Mouse (Mus musculus) limb, embryonic 10.5 days (tissue): Measurements from ENCODE around the gene Ankrd66. TPM values are rescaled to one million over a fixed set of nuclear protein-coding genes. Genes with fewer than 3 reads are reported as not detected.
"Not testable (repeated sequence)": the region's sequence is repeated elsewhere in the genome, so short reads cannot be mapped to it uniquely, and the experiment has no call there.

Experiments used
- DNase-seq: peaks from one replicate; pipeline ENCODE4 v3.0.0-alpha.2; 2017; ENCODE audit warnings: low spot score
- H3K27ac ChIP-seq: fragments of 300-500 bp; sonication (generic); 2 replicates; pipeline ENCODE4 v1.5.1; 2016; ENCODE audit warnings: mild to moderate bottlenecking
- H3K27me3 ChIP-seq: fragments of 300-500 bp; sonication (generic); 2 replicates; pipeline ENCODE4 v1.6.1; 2016; ENCODE audit warnings: low read depth, mild to moderate bottlenecking; ENCODE audit not compliant: poor library complexity, severe bottlenecking
- H3K36me3 ChIP-seq: fragments of 300-500 bp; sonication (generic); 2 replicates; pipeline ENCODE4 v1.6.1; 2016; ENCODE audit warnings: mild to moderate bottlenecking, moderate library complexity
- H3K4me1 ChIP-seq: fragments of 300-500 bp; sonication (generic); 2 replicates; pipeline ENCODE4 v1.6.1; 2016
- H3K4me3 ChIP-seq: fragments of 300-500 bp; sonication (generic); 2 replicates; pipeline ENCODE4 v1.5.1; 2016; ENCODE audit warnings: mild to moderate bottlenecking, moderate library complexity
- H3K9me3 ChIP-seq: fragments of 300-500 bp; sonication (generic); replicated peaks from 2 replicates; pipeline ENCODE4 v1.6.1; 2016; ENCODE audit warnings: mild to moderate bottlenecking
- WGBS: fragments of 180-500 bp; shearing (Covaris S2); methylation state at CpG from one replicate; pipeline ENCODE4 v1.1.7; 2016; 5-methylcytosine and 5-hydroxymethylcytosine counted together
- polyA plus RNA-seq: library from polyadenylated mRNA; unstranded; fragments of >200 nt; fragmentation: Nextera tagmentation; extraction: Ambion mirVana; gene quantifications from 2 replicates; pipeline ENCODE4 v1.2.1, GENCODE M21; 2016

Ankrd66 gene
- polyA plus RNA-seq, 1 experiment from 2014 or later: 0.18 TPM

DNA sequence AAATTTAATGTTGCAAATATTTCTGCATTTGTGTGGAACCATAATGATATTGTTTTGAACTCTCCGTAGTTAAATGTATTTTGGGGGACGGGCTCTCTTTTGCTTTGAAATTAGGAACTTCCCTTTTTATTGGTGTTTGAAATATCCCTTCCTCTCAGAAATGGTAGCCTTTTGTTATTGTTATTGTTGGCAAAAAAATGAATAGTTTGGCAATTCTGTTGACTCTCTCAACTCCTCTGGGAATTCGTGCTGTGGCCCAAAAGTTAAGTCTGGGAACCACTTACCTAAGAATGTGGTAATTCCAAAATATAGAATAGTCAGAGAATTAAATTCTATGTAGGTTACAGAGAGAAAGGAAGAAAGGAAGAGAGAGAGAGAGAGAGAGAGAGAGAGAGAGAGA, 23.3 kb downstream of the Ankrd66 start:
- H3K4me1 ChIP-seq: no peaks in the 10 kb centered on the region
- no peak overlapping the region for H3K27ac ChIP-seq
- H3K4me3 ChIP-seq: no peak overlapping the region
- H3K9me3 ChIP-seq: no peaks in the 10 kb centered on the region
- H3K36me3 ChIP-seq: no peaks in the 10 kb centered on the region
- 0 out of 2 replicates have a peak, but pooled peaks cover 5% of the 10 kb centered on the region for H3K27me3 ChIP-seq
- WGBS: 85% methylated on average over 3 of the region's 3 CpGs
- no peak for DNase-seq

- Histone ChIP-seq H3K27ac (no peak overlapping the region), H3K4me3 (no peak overlapping the region), H3K27me3 (0 out of 2 replicates have a peak, but pooled peaks cover 5% of the 10 kb centered on the region), H3K4me1 (no peaks in the 10 kb centered on the region), H3K9me3 (no peaks in the 10 kb centered on the region), H3K36me3 (no peaks in the 10 kb centered on the region)
- peak; percentile 80 for DNase-seq
- 37% methylated on average over 18 of the region's 18 CpGs for WGBS
Observed at GRCm38 (mm10) chr17:43518644-43519409, 24.6 kb downstream of the Ankrd66 start.

DNA sequence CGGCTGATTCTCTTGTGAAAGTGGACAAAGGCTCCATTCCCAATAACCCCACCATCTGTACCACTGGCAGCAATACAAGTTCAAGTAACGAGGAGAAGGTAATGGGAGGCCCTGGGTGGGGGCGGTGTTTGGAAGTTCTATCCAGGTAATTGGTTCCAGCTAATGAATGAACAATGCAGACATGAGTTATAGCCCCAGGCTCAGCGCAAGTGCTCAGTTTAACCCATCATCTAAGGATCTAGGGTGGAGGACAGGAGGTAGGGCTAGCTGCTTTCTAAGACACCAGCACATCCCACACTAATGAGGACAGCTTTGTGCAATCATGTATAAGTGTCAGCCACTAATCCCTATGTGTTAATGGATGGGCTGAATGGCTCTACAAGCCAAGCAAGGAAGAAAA, 32.7 kb downstream of the Ankrd66 start:
- H3K36me3 ChIP-seq: no peaks in the 10 kb centered on the region
- H3K9me3 ChIP-seq: no peaks in the 10 kb centered on the region
- H3K27ac ChIP-seq: no peak overlapping the region
- H3K4me1 ChIP-seq: peaks cover 10% of the 10 kb centered on the region
- no peaks in the 10 kb centered on the region for H3K27me3 ChIP-seq
- no peak overlapping the region for H3K4me3 ChIP-seq
- 46% methylated on average over 4 of the region's 4 CpGs for WGBS
- DNase-seq: no peak

DNA sequence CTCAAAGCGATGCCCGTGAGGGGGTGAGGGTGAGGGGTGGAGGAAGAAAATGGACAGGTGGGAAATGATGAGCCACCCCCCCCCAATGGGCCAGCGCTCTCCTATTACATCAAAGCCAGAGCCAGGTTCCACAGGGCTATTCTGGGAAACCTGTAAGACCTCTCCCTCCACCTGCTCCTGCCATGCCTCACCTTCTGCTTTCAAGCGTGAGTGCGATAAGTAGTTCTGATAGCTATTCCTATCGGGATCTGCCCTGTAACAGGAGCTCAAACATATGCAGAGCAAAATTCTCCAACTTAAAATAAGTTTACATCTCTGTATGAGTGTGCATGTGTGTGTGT, 38.9 kb downstream of the Ankrd66 start:
- DNase-seq: no peak
- Histone ChIP-seq H3K4me3 (no peak overlapping the region), H3K27me3 (no peaks in the 10 kb centered on the region), H3K4me1 (no peaks in the 10 kb centered on the region), H3K27ac (no peak overlapping the region), H3K9me3 (no peaks in the 10 kb centered on the region), H3K36me3 (no peaks in the 10 kb centered on the region)
- 72% methylated on average over 6 of the region's 6 CpGs for WGBS

DNA sequence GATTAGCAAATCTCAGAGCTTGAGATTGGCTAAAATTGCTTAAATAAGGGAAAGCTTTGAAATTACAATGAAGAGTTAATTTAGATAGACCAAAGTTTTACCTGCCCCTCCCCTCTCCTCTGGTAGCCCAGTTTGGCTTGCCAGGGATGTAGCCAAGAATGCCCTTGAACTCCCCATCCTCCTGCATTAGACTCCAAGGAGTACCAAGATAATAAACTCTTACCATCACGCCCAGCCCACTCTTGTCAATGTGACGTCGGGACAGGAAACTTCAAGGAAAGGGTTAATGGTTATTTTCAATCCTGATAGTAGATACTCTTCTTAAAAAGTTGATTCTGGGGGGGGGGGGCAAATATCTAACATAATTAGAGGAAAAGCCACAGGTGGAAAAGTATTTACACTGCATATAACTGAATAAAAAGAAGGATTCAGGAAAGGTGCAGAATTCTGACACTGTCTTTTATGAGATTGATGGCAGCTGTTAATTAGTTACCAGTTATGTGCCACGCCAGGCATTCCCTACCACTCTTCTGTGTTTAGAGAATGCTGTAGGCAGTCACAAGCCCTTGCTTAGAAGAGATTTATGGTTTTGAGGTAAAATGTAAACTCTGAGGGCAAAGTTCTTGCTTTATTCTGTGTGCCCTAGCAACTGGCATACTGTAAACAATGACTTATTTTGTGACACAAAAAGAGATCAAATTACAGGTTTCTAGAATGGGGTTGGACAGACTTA, 39.4 kb downstream of the Ankrd66 start:
- 62% methylated on average over 4 of the region's 4 CpGs for WGBS
- no peaks in the 10 kb centered on the region for H3K27me3 ChIP-seq
- H3K4me1 ChIP-seq: no peaks in the 10 kb centered on the region
- H3K27ac ChIP-seq: no peak overlapping the region
- H3K36me3 ChIP-seq: no peaks in the 10 kb centered on the region
- no peak for DNase-seq
- H3K9me3 ChIP-seq: no peaks in the 10 kb centered on the region
- H3K4me3 ChIP-seq: no peak overlapping the region

GRCm38 (mm10) chr17:43502592-43502991, 40.8 kb downstream of the Ankrd66 start, which contains the start of gene Mep1a:
Gene Mep1a, minus strand, starts transcription at chr17:43502812.
- 94% methylated on average over 9 of the region's 9 CpGs for WGBS
- Histone ChIP-seq H3K27me3 (no peaks in the 10 kb centered on the region), H3K4me1 (no peaks in the 10 kb centered on the region), H3K4me3 (no peak within 1 kb of the TSS), H3K36me3 (no peaks in the 10 kb centered on the region), H3K27ac (no peak within 1 kb of the TSS), H3K9me3 (no peaks in the 10 kb centered on the region)
- DNase-seq: no peak

DNA sequence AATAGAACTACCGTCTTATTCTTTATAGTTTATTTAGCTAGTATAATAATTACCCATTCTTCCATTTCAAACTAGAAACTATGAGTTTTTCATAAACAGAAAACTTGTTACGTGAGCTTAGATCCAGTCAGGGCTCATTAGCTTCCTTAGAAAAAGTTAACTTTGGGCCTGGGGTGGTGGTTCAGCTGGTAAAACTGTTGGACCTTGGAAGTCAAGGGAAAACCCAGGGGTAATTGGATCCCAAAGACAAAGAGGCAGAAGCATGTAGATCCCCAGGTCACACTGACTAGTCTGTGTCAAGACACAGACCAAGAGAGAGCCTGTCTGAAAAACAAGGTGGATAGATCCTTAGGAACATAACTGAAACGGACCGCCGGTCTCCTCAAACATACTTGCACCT, 41.8 kb downstream of the Ankrd66 start:
- no peak overlapping the region for H3K27ac ChIP-seq
- DNase-seq: no peak
- no peak overlapping the region for H3K4me3 ChIP-seq
- H3K9me3 ChIP-seq: no peaks in the 10 kb centered on the region
- H3K27me3 ChIP-seq: no peaks in the 10 kb centered on the region
- WGBS: 95% methylated on average over 5 of the region's 5 CpGs
- no peaks in the 10 kb centered on the region for H3K4me1 ChIP-seq
- H3K36me3 ChIP-seq: no peaks in the 10 kb centered on the region

- H3K27me3 ChIP-seq: no peaks in the 10 kb centered on the region
- no peaks in the 10 kb centered on the region for H3K9me3 ChIP-seq
- no peak overlapping the region for H3K27ac ChIP-seq
- DNase-seq: no peak
- no peaks in the 10 kb centered on the region for H3K4me1 ChIP-seq
- H3K4me3 ChIP-seq: no peak overlapping the region
- 86% methylated on average over 3 of the region's 3 CpGs for WGBS
- H3K36me3 ChIP-seq: no peaks in the 10 kb centered on the region
Observed at GRCm38 (mm10) chr17:43501223-43501622, 42.2 kb downstream of the Ankrd66 start.

GRCm38 (mm10) chr17:43500513-43500912, 42.9 kb downstream of the Ankrd66 start:
- DNase-seq: no peak
- whole genome bisulfite sequencing: 85% methylated on average over 1 of the region's 1 CpGs
- H3K4me3 ChIP-seq: no peak overlapping the region
- no peaks in the 10 kb centered on the region for H3K36me3 ChIP-seq
- H3K9me3 ChIP-seq: no peaks in the 10 kb centered on the region
- no peak overlapping the region for H3K27ac ChIP-seq
- H3K4me1 ChIP-seq: no peaks in the 10 kb centered on the region
- H3K27me3 ChIP-seq: no peaks in the 10 kb centered on the region

DNA sequence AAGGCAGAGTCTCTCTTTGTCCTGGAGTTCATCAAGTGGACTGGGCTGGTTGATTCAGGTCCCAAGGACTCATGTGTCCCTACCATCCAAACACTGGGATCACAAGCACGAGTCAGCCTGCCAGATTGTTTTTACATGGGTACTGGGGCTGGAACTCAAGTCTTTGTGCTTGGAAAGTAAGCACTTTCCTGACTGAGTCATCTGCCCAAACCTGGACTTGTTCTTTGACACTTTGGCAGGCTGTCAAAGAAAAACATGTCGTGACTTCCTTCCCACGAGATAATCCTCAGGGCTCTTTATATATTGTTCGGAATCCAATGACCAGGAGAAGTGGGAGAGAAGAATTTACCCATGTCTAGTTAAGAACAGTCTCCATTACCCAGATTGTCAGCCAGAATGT, 45.9 kb downstream of the Ankrd66 start:
- H3K27me3 ChIP-seq: no peaks in the 10 kb centered on the region
- H3K9me3 ChIP-seq: no peaks in the 10 kb centered on the region
- H3K4me1 ChIP-seq: no peaks in the 10 kb centered on the region
- DNase-seq: no peak
- H3K4me3 ChIP-seq: no peak overlapping the region
- no peaks in the 10 kb centered on the region for H3K36me3 ChIP-seq
- WGBS: 86% methylated on average over 4 of the region's 4 CpGs
- H3K27ac ChIP-seq: no peak overlapping the region

DNA sequence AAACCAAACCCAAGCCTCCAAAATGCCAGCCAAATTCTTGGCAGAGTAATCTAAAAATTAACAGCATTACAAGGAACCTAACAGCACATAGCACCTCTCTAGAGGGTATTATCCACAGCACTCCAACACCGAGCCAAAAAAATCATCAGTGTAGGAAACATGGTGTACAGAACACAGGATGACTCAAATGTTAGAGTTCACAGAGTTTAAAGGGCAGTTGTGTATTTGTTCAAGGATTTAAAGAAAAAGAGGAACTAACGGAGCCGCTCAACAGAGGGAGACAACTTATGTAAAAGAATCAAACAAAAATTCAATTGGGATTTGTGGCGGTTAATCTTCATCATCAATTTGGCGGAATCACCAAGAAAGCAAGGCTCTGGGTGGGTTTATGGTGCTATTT, 47.9 kb downstream of the Ankrd66 start:
- Histone ChIP-seq H3K36me3 (no peaks in the 10 kb centered on the region), H3K27me3 (no peaks in the 10 kb centered on the region), H3K4me1 (no peaks in the 10 kb centered on the region), H3K27ac (no peak overlapping the region), H3K9me3 (no peaks in the 10 kb centered on the region), H3K4me3 (no peak overlapping the region)
- 92% methylated on average over 5 of the region's 5 CpGs for WGBS
- no peak for DNase-seq

DNA sequence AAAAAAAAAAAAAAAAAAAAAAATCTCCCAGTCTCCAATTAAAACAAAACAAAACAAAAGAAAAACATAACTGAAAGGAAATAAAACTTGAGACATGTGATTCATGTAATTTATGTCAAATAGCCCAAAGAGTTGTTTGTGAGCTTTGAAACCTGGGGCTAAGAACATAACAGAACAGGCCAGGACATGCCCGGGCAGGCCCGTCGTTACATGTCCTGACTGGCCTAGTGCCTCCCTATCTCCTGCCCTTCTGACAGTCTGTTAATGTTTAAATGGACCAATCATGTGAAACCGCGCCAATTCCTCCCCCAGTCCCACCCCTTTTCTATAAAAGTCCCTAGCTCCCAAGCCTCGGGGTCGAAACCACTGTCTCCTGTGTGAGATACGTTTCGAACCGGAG, 53.1 kb downstream of the Ankrd66 start:
- H3K4me3 ChIP-seq, H3K4me1 ChIP-seq, H3K27me3 ChIP-seq, H3K27ac ChIP-seq, H3K36me3 ChIP-seq, H3K9me3 ChIP-seq, DNase-seq: not testable (repeated sequence)
- WGBS: 93% methylated on average over 10 of the region's 10 CpGs

GRCm38 (mm10) chr17:43488439-43489151, 54.8 kb downstream of the Ankrd66 start:
- Histone ChIP-seq H3K36me3 (no peaks in the 10 kb centered on the region), H3K4me1 (no peaks in the 10 kb centered on the region), H3K27ac (no peak overlapping the region), H3K27me3 (no peaks in the 10 kb centered on the region), H3K9me3 (no peaks in the 10 kb centered on the region), H3K4me3 (no peak overlapping the region)
- no peak for DNase-seq
- WGBS: 95% methylated on average over 2 of the region's 2 CpGs
